Mouse (Mus musculus): ENCODE measurements around the gene Aldh8a1. TPM values are rescaled to one million over a fixed set of nuclear protein-coding genes. Genes with fewer than 3 reads are reported as not detected.

Gene Aldh8a1
- 0.10 and 0.24 TPM in 2 replicates for polyA plus RNA-seq (2016; fragmentation: Nextera tagmentation; extraction: Ambion mirVana)

GRCm38 (mm10) chr10:21376682-21377473, at the start of gene Aldh8a1:
Gene Aldh8a1 (plus strand): TSS chr10:21377291.
- H3K27ac ChIP-seq, result no peak within 1 kb of the TSS
- ATAC-seq (ENCODE audit: low FRiP score, low read depth), result no peak
- 91% methylated on average over 13 of the region's 13 CpGs for WGBS
- H3K9ac ChIP-seq, result no peak within 1 kb of the TSS
- H3K4me2 ChIP-seq (replicated peaks), result no peak within 1 kb of the TSS
- no peaks in the 10 kb centered on the region for H3K4me1 ChIP-seq
- H3K4me3 ChIP-seq, result no peak within 1 kb of the TSS
- H3K9me3 ChIP-seq, result no peaks in the 10 kb centered on the region
- no peaks in the 10 kb centered on the region for H3K36me3 ChIP-seq
- H3K27me3 ChIP-seq (replicated peaks), result no peaks in the 10 kb centered on the region

- no peaks in the 10 kb centered on the region for H3K9me3 ChIP-seq
- H3K36me3 ChIP-seq, result peaks cover 6% of the 10 kb centered on the region; the same call in 1 of the 2 replicates
- H3K4me3 ChIP-seq, result no peak overlapping the region
- H3K4me1 ChIP-seq, result no peaks in the 10 kb centered on the region
- H3K9ac ChIP-seq, result no peak overlapping the region
- 95% methylated on average over 7 of the region's 7 CpGs for WGBS
- ATAC-seq (ENCODE audit: low FRiP score, low read depth), result no peak
- no peak overlapping the region for H3K27ac ChIP-seq
- H3K4me2 ChIP-seq (replicated peaks), result no peak overlapping the region
- no peaks in the 10 kb centered on the region for H3K27me3 ChIP-seq (replicated peaks)
Measured at GRCm38 (mm10) chr10:21327605-21328135, 49.4 kb upstream of the Aldh8a1 start.

GRCm38 (mm10) chr10:21334349-21335105, 42.6 kb upstream of the Aldh8a1 start:
- Histone ChIP-seq H3K36me3 (peaks cover 46% of the 10 kb centered on the region), H3K9ac (no peak overlapping the region), H3K4me3 (no peak overlapping the region), H3K9me3 (0 out of 2 replicates have a peak, but pooled peaks cover 6% of the 10 kb centered on the region), H3K4me1 (no peaks in the 10 kb centered on the region), H3K27ac (no peak overlapping the region), H3K4me2 (replicated peaks) (no peak overlapping the region), H3K27me3 (replicated peaks) (no peaks in the 10 kb centered on the region)
- WGBS, result 91% methylated on average over 7 of the region's 7 CpGs
- ATAC-seq (ENCODE audit: low FRiP score, low read depth), result no peak

GRCm38 (mm10) chr10:21335534-21335933, 41.6 kb upstream of the Aldh8a1 start:
- peaks cover 49% of the 10 kb centered on the region for H3K36me3 ChIP-seq
- no peak overlapping the region for H3K4me3 ChIP-seq
- no peak overlapping the region for H3K27ac ChIP-seq
- H3K4me2 ChIP-seq (replicated peaks), result no peak overlapping the region
- H3K27me3 ChIP-seq (replicated peaks), result no peaks in the 10 kb centered on the region
- no peak for ATAC-seq (ENCODE audit: low FRiP score, low read depth)
- H3K9me3 ChIP-seq, result 0 out of 2 replicates have a peak, but pooled peaks cover 6% of the 10 kb centered on the region
- no peaks in the 10 kb centered on the region for H3K4me1 ChIP-seq
- 96% methylated on average over 5 of the region's 5 CpGs for WGBS
- H3K9ac ChIP-seq, result no peak overlapping the region

- H3K27me3 ChIP-seq (replicated peaks), result no peaks in the 10 kb centered on the region
- 0 out of 2 replicates have a peak, but pooled peaks cover 6% of the 10 kb centered on the region for H3K9me3 ChIP-seq
- WGBS, result 71% methylated on average over 2 of the region's 2 CpGs
- no peak for ATAC-seq (ENCODE audit: low FRiP score, low read depth)
- H3K27ac ChIP-seq, result no peak overlapping the region
- H3K4me1 ChIP-seq, result no peaks in the 10 kb centered on the region
- H3K4me2 ChIP-seq (replicated peaks), result no peak overlapping the region
- no peak overlapping the region for H3K4me3 ChIP-seq
- peaks cover 51% of the 10 kb centered on the region for H3K36me3 ChIP-seq
- no peak overlapping the region for H3K9ac ChIP-seq
Measured at GRCm38 (mm10) chr10:21337191-21337590, 39.9 kb upstream of the Aldh8a1 start.

- Histone ChIP-seq H3K4me3 (no peak overlapping the region), H3K9ac (no peak overlapping the region), H3K9me3 (0 out of 2 replicates have a peak, but pooled peaks cover 5% of the 10 kb centered on the region), H3K27me3 (replicated peaks) (no peaks in the 10 kb centered on the region), H3K4me1 (no peaks in the 10 kb centered on the region), H3K4me2 (replicated peaks) (no peak overlapping the region), H3K27ac (no peak overlapping the region), H3K36me3 (peaks cover 52% of the 10 kb centered on the region)
- ATAC-seq (ENCODE audit: low FRiP score, low read depth), result no peak
- WGBS, result 84% methylated on average over 14 of the region's 14 CpGs
Measured at GRCm38 (mm10) chr10:21341706-21342105, 35.4 kb upstream of the Aldh8a1 start.

GRCm38 (mm10) chr10:21342331-21343005, 34.6 kb upstream of the Aldh8a1 start:
- H3K4me1 ChIP-seq, result no peaks in the 10 kb centered on the region
- 91% methylated on average over 11 of the region's 11 CpGs for WGBS
- no peak overlapping the region for H3K9ac ChIP-seq
- H3K27me3 ChIP-seq (replicated peaks), result no peaks in the 10 kb centered on the region
- H3K4me3 ChIP-seq, result no peak overlapping the region
- H3K4me2 ChIP-seq (replicated peaks), result no peak overlapping the region
- no peaks in the 10 kb centered on the region for H3K9me3 ChIP-seq
- peaks cover 52% of the 10 kb centered on the region for H3K36me3 ChIP-seq
- no peak for ATAC-seq (ENCODE audit: low FRiP score, low read depth)
- no peak overlapping the region for H3K27ac ChIP-seq

GRCm38 (mm10) chr10:21347332-21347731, 29.8 kb upstream of the Aldh8a1 start:
- ATAC-seq (ENCODE audit: low FRiP score, low read depth), result no peak
- H3K9me3 ChIP-seq, result no peaks in the 10 kb centered on the region
- H3K27me3 ChIP-seq (replicated peaks), result no peaks in the 10 kb centered on the region
- no peak overlapping the region for H3K27ac ChIP-seq
- H3K4me1 ChIP-seq, result no peaks in the 10 kb centered on the region
- no peak overlapping the region for H3K9ac ChIP-seq
- WGBS, result 92% methylated on average over 4 of the region's 4 CpGs
- no peak overlapping the region for H3K4me3 ChIP-seq
- no peak overlapping the region for H3K4me2 ChIP-seq (replicated peaks)
- peaks cover 50% of the 10 kb centered on the region for H3K36me3 ChIP-seq

- no peak overlapping the region for H3K4me2 ChIP-seq (replicated peaks)
- no peaks in the 10 kb centered on the region for H3K27me3 ChIP-seq (replicated peaks)
- H3K4me3 ChIP-seq, result no peak overlapping the region
- no peaks in the 10 kb centered on the region for H3K4me1 ChIP-seq
- WGBS, result 94% methylated on average over 5 of the region's 5 CpGs
- H3K27ac ChIP-seq, result no peak overlapping the region
- no peaks in the 10 kb centered on the region for H3K9me3 ChIP-seq
- H3K9ac ChIP-seq, result no peak overlapping the region
- ATAC-seq (ENCODE audit: low FRiP score, low read depth), result no peak
- peaks cover 53% of the 10 kb centered on the region for H3K36me3 ChIP-seq
Measured at GRCm38 (mm10) chr10:21349449-21349848, 27.6 kb upstream of the Aldh8a1 start.

GRCm38 (mm10) chr10:21349946-21350345, 27.1 kb upstream of the Aldh8a1 start:
- Histone ChIP-seq H3K9me3 (no peaks in the 10 kb centered on the region), H3K9ac (no peak overlapping the region), H3K27ac (no peak overlapping the region), H3K4me1 (no peaks in the 10 kb centered on the region), H3K36me3 (peaks cover 53% of the 10 kb centered on the region), H3K27me3 (replicated peaks) (no peaks in the 10 kb centered on the region), H3K4me3 (no peak overlapping the region), H3K4me2 (replicated peaks) (no peak overlapping the region)
- 99% methylated on average over 2 of the region's 2 CpGs for WGBS
- ATAC-seq (ENCODE audit: low FRiP score, low read depth), result no peak

GRCm38 (mm10) chr10:21350531-21351515, 26.3 kb upstream of the Aldh8a1 start:
- Histone ChIP-seq H3K4me1 (no peaks in the 10 kb centered on the region), H3K27ac (no peak overlapping the region), H3K4me3 (no peak overlapping the region), H3K9me3 (no peaks in the 10 kb centered on the region), H3K27me3 (replicated peaks) (no peaks in the 10 kb centered on the region), H3K36me3 (peaks cover 51% of the 10 kb centered on the region), H3K9ac (no peak overlapping the region), H3K4me2 (replicated peaks) (no peak overlapping the region)
- WGBS, result 92% methylated on average over 11 of the region's 11 CpGs
- no peak for ATAC-seq (ENCODE audit: low FRiP score, low read depth)
